Mouse (Mus musculus) E14TG2a.4 (cell line): ENCODE measurements around the gene Lef1.

Experiments used
- H3K27me3 ChIP-seq: 2 replicates; pipeline ENCODE4 v1.6.1; 2014; ENCODE audit warnings: low read length, control low read depth; ENCODE audit not compliant: insufficient read depth
- H3K36me3 ChIP-seq: 2 replicates; pipeline ENCODE4 v1.6.1; 2014; ENCODE audit warnings: low read length, control low read depth; ENCODE audit not compliant: insufficient read depth
- H3K4me1 ChIP-seq: replicated peaks from 2 replicates; pipeline ENCODE4 v1.6.1; 2014; ENCODE audit warnings: low read depth, low read length, control low read depth
- H3K4me3 ChIP-seq: replicated peaks from 2 replicates; pipeline ENCODE4 v1.5.1; 2014; ENCODE audit warnings: mild to moderate bottlenecking, low read length
- H3K9me3 ChIP-seq: 2 replicates; pipeline ENCODE4 v1.6.1; 2014; ENCODE audit warnings: low read length, control low read depth
- CTCF ChIP-seq: conservative IDR thresholded peaks from 2 replicates; pipeline ENCODE4 v1.5.1; 2014; ENCODE audit warnings: low read length
- NANOG ChIP-seq: IDR thresholded peaks from 2 replicates; pipeline ENCODE4 v1.6.1; 2014; ENCODE audit warnings: borderline replicate concordance, low read length, mixed read lengths
- POU5F1 ChIP-seq: IDR thresholded peaks from 2 replicates; pipeline ENCODE4 v1.6.1; 2014; ENCODE audit warnings: low read length, borderline replicate concordance

Gene Lef1

DNA sequence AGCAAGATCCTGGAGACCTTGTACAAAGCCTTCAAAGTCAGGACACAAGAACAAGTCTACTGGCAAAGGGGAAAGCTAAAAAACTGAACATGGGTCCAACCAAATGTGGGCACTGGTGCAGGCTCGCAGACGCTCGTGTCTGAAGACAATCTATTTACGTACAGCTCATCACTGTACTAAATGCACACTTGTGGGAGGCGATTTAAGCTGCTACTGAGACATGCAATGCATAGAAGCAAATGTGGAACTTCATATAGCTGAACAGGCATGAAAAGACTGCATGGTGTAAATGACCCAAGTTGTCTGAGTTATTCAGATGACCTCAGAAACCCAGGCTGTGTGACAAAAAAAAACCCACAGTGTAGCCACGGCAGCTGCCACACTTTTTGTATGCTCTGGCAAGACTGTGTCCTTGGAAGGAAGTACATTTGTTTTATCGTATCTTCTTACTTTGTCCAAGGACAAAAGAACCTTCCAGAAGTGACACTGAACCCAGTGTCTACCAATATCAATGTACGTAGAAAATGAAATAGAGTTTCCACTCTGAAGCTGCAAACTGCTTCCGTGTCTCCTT, 149.2 kb downstream of the Lef1 start:
- H3K4me3 ChIP-seq = no peak overlapping the region
- peaks cover 18% of the 10 kb centered on the region for H3K9me3 ChIP-seq
- no peaks in the 10 kb centered on the region for H3K27me3 ChIP-seq
- peaks cover 65% of the 10 kb centered on the region for H3K36me3 ChIP-seq
- TF ChIP-seq POU5F1 = no peak
- TF ChIP-seq NANOG = no peak
- no peak for TF ChIP-seq CTCF
- peaks cover 19% of the 10 kb centered on the region for H3K4me1 ChIP-seq

GRCm38 (mm10) chr3:131260418-131260817, 150.1 kb downstream of the Lef1 start:
- no peaks in the 10 kb centered on the region for H3K27me3 ChIP-seq
- H3K36me3 ChIP-seq = peaks cover 67% of the 10 kb centered on the region
- peaks cover 18% of the 10 kb centered on the region for H3K9me3 ChIP-seq
- H3K4me1 ChIP-seq = peaks cover 26% of the 10 kb centered on the region
- TF ChIP-seq POU5F1 (no peak), CTCF (no peak), NANOG (no peak)
- H3K4me3 ChIP-seq = no peak overlapping the region

GRCm38 (mm10) chr3:131263766-131264486, 153.7 kb downstream of the Lef1 start:
- H3K4me3 ChIP-seq = no peak overlapping the region
- H3K27me3 ChIP-seq = no peaks in the 10 kb centered on the region
- H3K4me1 ChIP-seq = peaks cover 21% of the 10 kb centered on the region
- peaks cover 18% of the 10 kb centered on the region for H3K9me3 ChIP-seq
- TF ChIP-seq POU5F1 (no peak), NANOG (no peak), CTCF (no peak)
- H3K36me3 ChIP-seq = peaks cover 73% of the 10 kb centered on the region

DNA sequence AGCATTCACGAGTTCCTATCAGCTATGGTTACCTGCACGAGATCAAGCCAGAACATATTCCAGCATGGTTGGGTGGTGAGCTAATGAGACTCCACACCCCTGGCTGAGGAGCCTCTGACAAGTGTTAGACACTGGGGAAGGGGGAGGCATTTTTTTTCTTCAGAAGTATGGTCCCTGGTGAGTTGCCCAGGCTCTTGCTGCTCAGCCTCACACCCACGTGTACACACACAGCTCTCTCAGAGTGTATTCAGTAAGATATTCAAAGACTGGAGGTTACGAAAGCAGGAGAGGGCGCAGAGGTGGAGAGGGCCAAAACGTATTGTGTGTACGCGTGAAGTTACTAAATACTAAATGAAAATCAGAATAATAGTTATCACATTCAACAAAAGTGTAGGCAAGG, 155.2 kb downstream of the Lef1 start:
- Histone ChIP-seq H3K4me1 (peaks cover 20% of the 10 kb centered on the region), H3K36me3 (peaks cover 76% of the 10 kb centered on the region), H3K4me3 (no peak overlapping the region), H3K27me3 (no peaks in the 10 kb centered on the region), H3K9me3 (peaks cover 14% of the 10 kb centered on the region)
- TF ChIP-seq NANOG (no peak), CTCF (no peak), POU5F1 (no peak)

- peaks cover 70% of the 10 kb centered on the region for H3K36me3 ChIP-seq
- peaks cover 4% of the 10 kb centered on the region for H3K9me3 ChIP-seq
- TF ChIP-seq CTCF (no peak), NANOG (no peak), POU5F1 (no peak)
- H3K4me1 ChIP-seq = peaks cover 28% of the 10 kb centered on the region
- no peaks in the 10 kb centered on the region for H3K27me3 ChIP-seq
- no peak overlapping the region for H3K4me3 ChIP-seq
These were observed 156.2 kb downstream of the Lef1 start for GRCm38 (mm10) chr3:131266366-131267050.

DNA sequence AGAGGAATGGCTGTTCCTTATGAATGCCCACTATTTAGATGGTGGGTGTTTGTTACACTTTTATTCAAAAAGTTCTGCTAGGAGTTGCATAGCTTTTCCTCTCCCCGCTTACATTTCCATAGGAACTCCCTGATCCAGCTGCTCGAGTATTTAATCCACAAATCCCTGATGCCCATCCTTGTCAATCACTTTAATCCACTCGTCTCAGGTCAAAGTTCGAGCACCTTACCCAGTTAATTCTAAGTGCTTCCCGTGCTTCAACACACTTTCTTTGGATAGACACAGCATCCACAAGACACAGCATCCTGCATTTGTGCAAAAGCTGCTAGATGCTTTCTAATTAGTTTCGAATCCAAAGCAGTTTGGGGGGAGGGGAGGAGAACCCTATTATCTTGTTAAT, 160.1 kb downstream of the Lef1 start:
- Histone ChIP-seq H3K4me3 (peak overlapping the region; percentile 91), H3K9me3 (peaks cover under 1% of the 10 kb centered on the region; the same call in 1 of the 2 replicates), H3K4me1 (peaks cover 30% of the 10 kb centered on the region), H3K27me3 (no peaks in the 10 kb centered on the region), H3K36me3 (peaks cover 36% of the 10 kb centered on the region)
- no peak for TF ChIP-seq POU5F1
- no peak for TF ChIP-seq CTCF

DNA sequence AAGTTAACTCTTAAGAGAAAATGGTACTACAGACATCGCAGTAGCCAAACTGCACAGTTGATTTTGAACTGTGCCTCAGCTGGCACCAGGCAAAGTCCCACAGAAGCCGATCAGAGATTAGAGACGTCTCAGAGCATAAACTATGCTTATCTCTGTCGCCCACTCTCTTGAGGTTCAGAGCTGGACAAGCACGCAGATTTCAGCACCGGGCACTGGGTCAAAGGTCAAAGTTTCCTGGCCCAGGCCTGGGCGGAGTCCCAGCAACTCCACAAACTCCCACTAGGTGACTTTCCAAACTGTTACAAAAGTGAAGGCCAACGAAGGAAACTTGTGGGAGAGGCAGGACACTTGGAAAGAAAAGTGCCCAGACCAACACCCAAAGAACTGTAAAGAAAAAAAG, 160.9 kb downstream of the Lef1 start:
- Histone ChIP-seq H3K4me3 (peak overlapping the region; percentile 91), H3K4me1 (peaks cover 28% of the 10 kb centered on the region), H3K27me3 (no peaks in the 10 kb centered on the region), H3K36me3 (peaks cover 31% of the 10 kb centered on the region), H3K9me3 (peaks cover 7% of the 10 kb centered on the region)
- TF ChIP-seq CTCF (peak; percentile 38), POU5F1 (no peak)

GRCm38 (mm10) chr3:131271559-131272373, 161.5 kb downstream of the Lef1 start, which contains the start of gene Hadh:
TSS of gene Hadh (minus strand) at chr3:131272101.
- Histone ChIP-seq H3K4me1 (peaks cover 28% of the 10 kb centered on the region), H3K27me3 (no peaks in the 10 kb centered on the region), H3K9me3 (peaks cover 11% of the 10 kb centered on the region), H3K4me3 (peak within 1 kb of the TSS; percentile 91), H3K36me3 (peaks cover 27% of the 10 kb centered on the region)
- TF ChIP-seq POU5F1 (no peak), NANOG (no peak), CTCF (no peak)
